Mouse (Mus musculus) stomach, postnatal 0 days (tissue): ENCODE results near the gene Ahnak2.

ENCODE experiments used
- CTCF ChIP-seq: IDR thresholded peaks from 2 replicates; pipeline ENCODE4 v1.5.1; 2016; ENCODE audit warnings: antibody characterized with exemption, low read depth, mild to moderate bottlenecking, moderate library complexity
- EP300 ChIP-seq: optimal IDR thresholded peaks from 2 replicates; pipeline ENCODE3; 2016; ENCODE audit warnings: antibody characterized with exemption

GRCm38 (mm10) chr12:112830570-112830969, 28.1 kb upstream of the Ahnak2 start:
- no peak for TF ChIP-seq CTCF
- TF ChIP-seq EP300, result no peak
